Mouse (Mus musculus) adrenal gland (tissue): Measurements from ENCODE around the gene Lmo7.

Experiments used
- intact Hi-C: fragments of 180-260 bp; cut with DNase I; formaldehyde crosslinking; loops from one replicate; pipeline ENCODE4 v1.15.1; 2025

Gene Lmo7

GRCm38 (mm10) chr14:101942971-101943370 is 213.2 kb downstream of the Lmo7 start:
- intact Hi-C loops, result loop anchor here (5.0 kb wide), 1 partner anchor 161 kb away; no protein-coding TSS in a partner anchor

- intact Hi-C loops, result loop anchor here (2.0 to 5.0 kb wide), 2 partner anchors 564 to 1045 kb away; no protein-coding TSS in a partner anchor
Observed at GRCm38 (mm10) chr14:101946711-101947516, 217.2 kb downstream of the Lmo7 start.

GRCm38 (mm10) chr14:101949114-101949513 is 219.4 kb downstream of the Lmo7 start:
- intact Hi-C loops, result loop anchor here (5.0 kb wide), 1 partner anchor 1043 kb away; no protein-coding TSS in a partner anchor

- intact Hi-C loops, result no loop called here
Observed at GRCm38 (mm10) chr14:101951107-101951506, 221.3 kb downstream of the Lmo7 start.

- intact Hi-C loops, result no loop called here
Observed at GRCm38 (mm10) chr14:101953793-101954468, 224.2 kb downstream of the Lmo7 start.

- intact Hi-C loops, result no loop called here
Observed at GRCm38 (mm10) chr14:101964381-101964780, 234.6 kb downstream of the Lmo7 start.

- intact Hi-C loops, result no loop called here
Observed at GRCm38 (mm10) chr14:101964956-101965355, 235.2 kb downstream of the Lmo7 start.

- intact Hi-C loops, result no loop called here
Observed at GRCm38 (mm10) chr14:101972764-101973163, 243.0 kb downstream of the Lmo7 start.

- intact Hi-C loops, result no loop called here
Observed at GRCm38 (mm10) chr14:101973171-101973570, 243.4 kb downstream of the Lmo7 start.

GRCm38 (mm10) chr14:101976021-101976685 is 246.4 kb downstream of the Lmo7 start:
- intact Hi-C loops, result no loop called here
